Mouse (Mus musculus) spleen, adult 2 months (tissue): ENCODE results near the gene Baiap2. TPM values are rescaled to one million over a fixed set of nuclear protein-coding genes. Genes with fewer than 3 reads are reported as not detected.

Experiments used
- DNase-seq, 2 experiments: peaks; one replicate each; pipeline versions ENCODE4 v3.0.0 to v3.0.0-alpha.2; 2012 to 2021; ENCODE audit warnings: low spot score in 2 of 2, low read depth in 1 of 2
- H3K27ac ChIP-seq: fragments of 200-500 bp; 2 replicates; pipeline ENCODE4 v1.5.1; 2012; ENCODE audit warnings: low read length, inconsistent platforms; ENCODE audit not compliant: insufficient read depth
- H3K27me3 ChIP-seq: fragments of 200-500 bp; 2 replicates; pipeline ENCODE4 v1.6.1; 2012; ENCODE audit warnings: mild to moderate bottlenecking, moderate library complexity, low read length, inconsistent platforms; ENCODE audit not compliant: control insufficient read depth, insufficient read depth
- H3K36me3 ChIP-seq: fragments of 200-500 bp; 2 replicates; pipeline ENCODE4 v1.6.1; 2012; ENCODE audit warnings: mild to moderate bottlenecking, low read length, inconsistent platforms; ENCODE audit not compliant: control insufficient read depth, insufficient read depth
- H3K4me1 ChIP-seq: fragments of 200-500 bp; 2 replicates; pipeline ENCODE4 v1.6.1; 2011; ENCODE audit warnings: inconsistent platforms; ENCODE audit not compliant: control insufficient read depth, insufficient read depth, insufficient read length
- H3K4me3 ChIP-seq: fragments of 200-500 bp; 2 replicates; pipeline ENCODE4 v1.5.1; 2011; ENCODE audit warnings: mild to moderate bottlenecking, inconsistent platforms; ENCODE audit not compliant: insufficient read depth, insufficient read length; ENCODE audit errors: extremely low read depth
- CTCF ChIP-seq: fragments of 200-500 bp; IDR thresholded peaks from 2 replicates; pipeline ENCODE4 v1.5.1; 2011; ENCODE audit warnings: mild to moderate bottlenecking, inconsistent platforms; ENCODE audit not compliant: insufficient read depth, insufficient read length, insufficient replicate concordance; ENCODE audit errors: extremely low read depth
- POLR2A ChIP-seq: fragments of 200-500 bp; IDR thresholded peaks from 2 replicates; pipeline ENCODE4 v1.6.1; 2011; ENCODE audit warnings: low read depth, low read length, inconsistent platforms
- WGBS: fragments of 180-500 bp; shearing (Covaris S2); methylation state at CpG from one replicate; pipeline ENCODE4 v1.1.7; 2018; 5-methylcytosine and 5-hydroxymethylcytosine counted together
- polyA plus RNA-seq: library from polyadenylated mRNA; depleted of rRNA; stranded (reverse); fragments of >200 nt; gene quantifications from 2 replicates; pipeline ENCODE4 v1.2.3, GENCODE M21; 2012; rRNA removed

The Baiap2 gene
- polyA plus RNA-seq, result 17.3 and 22.9 TPM in 2 replicates

DNA sequence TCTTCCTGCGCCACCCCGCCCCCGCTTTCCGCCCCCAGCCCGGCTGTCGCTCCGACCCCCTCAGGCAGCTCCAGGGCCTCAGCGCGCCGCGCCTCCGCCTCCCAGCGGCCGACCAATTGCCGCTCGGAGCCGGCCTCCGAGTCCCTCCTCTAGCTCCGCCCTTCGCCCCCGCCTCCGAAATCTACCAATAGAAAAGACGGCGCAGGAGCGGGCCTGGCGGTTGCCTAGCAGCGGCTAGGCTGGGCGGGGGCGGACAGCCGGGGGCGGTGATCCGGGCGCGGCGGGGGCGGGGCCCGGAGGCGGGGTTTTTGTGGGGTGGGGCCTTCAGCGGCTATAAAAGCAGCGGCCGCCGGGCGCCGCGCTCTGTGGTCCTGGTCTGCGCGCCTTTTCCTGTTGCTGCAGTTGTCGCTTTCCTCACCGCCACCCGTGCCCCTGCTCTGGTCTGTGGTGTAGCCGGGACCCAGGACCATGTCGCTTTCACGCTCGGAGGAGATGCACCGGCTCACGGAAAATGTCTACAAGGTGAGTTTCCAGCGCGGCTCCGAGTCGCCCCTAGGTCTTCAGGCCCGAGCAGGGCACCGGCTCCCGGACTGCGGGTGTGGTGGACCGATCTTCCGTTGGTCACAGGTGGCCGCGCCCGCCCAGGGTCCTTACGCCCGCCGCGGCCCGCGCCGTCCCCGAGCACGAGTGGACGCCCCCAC, at the start of gene Baiap2:
Gene Baiap2, plus strand, starts transcription at position 37 of the 701 bp plus-strand sequence.
- Histone ChIP-seq H3K27ac (peak within 1 kb of the TSS; percentile 64), H3K36me3 (no peaks in the 10 kb centered on the region), H3K4me3 (peak within 1 kb of the TSS; percentile 93), H3K4me1 (peaks cover 4% of the 10 kb centered on the region), H3K27me3 (no peaks in the 10 kb centered on the region)
- TF ChIP-seq CTCF (no peak), POLR2A (peak; percentile 98)
- WGBS, result 1% methylated on average over 69 of the region's 79 CpGs
- peak; percentile 91 to 99 for DNase-seq

DNA sequence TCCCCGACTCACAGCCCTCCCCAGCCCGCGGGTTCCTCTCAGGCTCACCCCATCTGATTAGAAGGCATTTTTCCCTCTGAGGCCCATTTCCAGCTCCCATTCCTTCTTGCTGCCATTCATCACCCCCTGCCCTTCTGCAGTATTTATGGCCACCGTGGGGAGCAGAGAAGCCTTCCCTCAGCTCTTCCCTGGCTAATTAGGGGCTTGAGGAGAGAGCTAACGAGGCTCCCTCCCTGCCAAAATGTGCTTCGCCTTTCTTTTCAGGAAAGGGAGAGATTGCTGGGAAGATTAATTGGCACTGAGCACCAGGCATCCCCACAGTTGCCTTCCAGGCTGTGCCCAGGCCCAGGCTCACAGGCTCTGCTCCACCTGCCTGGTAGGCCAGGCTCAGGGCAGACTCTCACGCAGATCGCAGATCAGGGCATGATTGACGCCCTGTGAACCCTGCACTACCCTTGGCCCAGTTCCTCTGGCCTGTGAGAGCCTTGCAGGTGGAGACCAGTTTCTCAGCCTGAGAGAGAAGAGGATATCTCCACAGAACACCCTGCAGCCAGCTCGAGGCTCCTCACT, 48.8 kb upstream of the Baiap2 start:
- no peak for DNase-seq
- H3K4me3 ChIP-seq, result no peak overlapping the region
- TF ChIP-seq CTCF (no peak), POLR2A (no peak)
- no peaks in the 10 kb centered on the region for H3K27me3 ChIP-seq
- no peak overlapping the region for H3K27ac ChIP-seq
- H3K4me1 ChIP-seq, result peaks cover 16% of the 10 kb centered on the region; the same call in 1 of the 2 replicates
- WGBS, result 85% methylated on average over 10 of the region's 10 CpGs
- peaks cover 11% of the 10 kb centered on the region for H3K36me3 ChIP-seq

DNA sequence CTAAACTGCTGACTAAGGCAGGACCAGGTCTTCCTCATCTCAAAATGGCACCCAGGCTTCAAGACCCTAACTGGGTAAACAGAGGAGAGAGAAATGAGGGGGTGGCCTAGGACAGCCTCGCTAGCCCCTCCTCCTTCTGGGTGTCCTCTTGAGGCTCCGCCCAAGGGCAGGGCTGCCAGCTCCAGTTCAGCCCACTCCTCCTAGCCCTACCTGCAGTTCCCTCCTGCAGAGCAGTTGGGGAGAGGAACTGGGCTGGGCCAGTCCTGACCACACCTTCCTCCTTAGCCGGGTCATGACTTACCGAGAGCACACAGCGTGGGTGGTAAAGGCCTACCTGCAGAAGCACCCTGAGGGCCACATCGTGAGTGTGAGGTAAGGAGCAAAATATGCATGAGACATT, 47.9 kb upstream of the Baiap2 start:
- TF ChIP-seq CTCF (no peak), POLR2A (no peak)
- peaks cover 16% of the 10 kb centered on the region; the same call in 1 of the 2 replicates for H3K4me1 ChIP-seq
- H3K4me3 ChIP-seq, result no peak overlapping the region
- no peaks in the 10 kb centered on the region for H3K27me3 ChIP-seq
- no peak overlapping the region for H3K27ac ChIP-seq
- H3K36me3 ChIP-seq, result peaks cover 11% of the 10 kb centered on the region
- 33% methylated on average over 6 of the region's 6 CpGs for WGBS
- peak in 1 of 2 experiments; percentile 54 for DNase-seq

DNA sequence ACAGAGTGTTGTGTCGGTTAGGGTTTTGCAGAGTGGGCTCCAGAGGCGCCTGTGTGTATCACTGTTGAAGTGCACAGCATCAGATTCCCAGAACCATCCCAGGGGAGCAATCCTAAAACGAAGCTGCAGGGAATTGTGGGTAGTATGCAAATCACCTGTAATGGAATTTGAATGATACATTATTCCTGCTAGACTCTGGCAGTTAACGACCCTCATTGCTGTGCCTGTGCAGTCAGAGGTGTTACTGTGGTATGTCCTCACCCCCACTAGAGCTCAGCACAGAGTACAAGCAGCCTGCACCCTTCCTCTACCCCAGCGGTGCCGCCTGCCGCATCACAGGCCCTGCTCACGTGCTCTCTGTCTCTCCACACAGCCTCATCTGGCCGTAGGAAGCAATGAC, 45.5 kb upstream of the Baiap2 start:
- H3K36me3 ChIP-seq, result peaks cover 6% of the 10 kb centered on the region
- H3K4me3 ChIP-seq, result no peak overlapping the region
- H3K4me1 ChIP-seq, result peaks cover 16% of the 10 kb centered on the region; the same call in 1 of the 2 replicates
- WGBS, result 70% methylated on average over 9 of the region's 9 CpGs
- DNase-seq, result no peak
- no peak overlapping the region for H3K27ac ChIP-seq
- TF ChIP-seq POLR2A (no peak), CTCF (no peak)
- H3K27me3 ChIP-seq, result no peaks in the 10 kb centered on the region

DNA sequence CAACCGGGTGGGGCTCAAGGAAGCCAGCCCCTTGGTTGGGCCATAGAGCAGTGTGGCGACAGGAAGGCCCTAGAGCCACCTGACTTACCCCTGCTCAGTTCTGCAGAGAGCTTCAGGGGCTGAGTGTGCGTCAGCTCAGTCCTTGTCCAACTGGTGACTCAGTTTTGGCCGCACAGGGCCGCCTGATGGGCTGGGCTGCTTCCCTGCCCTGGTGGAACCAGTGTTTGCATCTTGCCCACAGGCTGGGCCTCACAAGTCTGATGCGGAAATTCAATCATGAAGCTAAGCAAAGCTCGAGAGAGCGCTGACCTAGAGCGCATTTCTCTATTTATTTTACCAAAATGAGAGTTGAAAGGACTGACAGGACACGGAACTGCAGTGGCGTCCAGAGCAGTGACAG, 43.6 kb upstream of the Baiap2 start:
- H3K27me3 ChIP-seq, result no peaks in the 10 kb centered on the region
- DNase-seq, result no peak
- no peak overlapping the region for H3K27ac ChIP-seq
- peaks cover 6% of the 10 kb centered on the region for H3K36me3 ChIP-seq
- 92% methylated on average over 11 of the region's 11 CpGs for WGBS
- no peak for TF ChIP-seq CTCF
- TF ChIP-seq POLR2A, result no peak
- no peak overlapping the region for H3K4me3 ChIP-seq
- peaks cover 16% of the 10 kb centered on the region; the same call in 1 of the 2 replicates for H3K4me1 ChIP-seq

- DNase-seq, result no peak
- H3K27ac ChIP-seq, result no peak overlapping the region
- H3K4me1 ChIP-seq, result peaks cover 1% of the 10 kb centered on the region; the same call in 1 of the 2 replicates
- TF ChIP-seq POLR2A (no peak), CTCF (no peak)
- 74% methylated on average over 4 of the region's 4 CpGs for whole genome bisulfite sequencing
- peaks cover 5% of the 10 kb centered on the region for H3K36me3 ChIP-seq
- no peaks in the 10 kb centered on the region for H3K27me3 ChIP-seq
- no peak overlapping the region for H3K4me3 ChIP-seq
Measured at GRCm38 (mm10) chr11:119901174-119901573, 41.4 kb upstream of the Baiap2 start.

DNA sequence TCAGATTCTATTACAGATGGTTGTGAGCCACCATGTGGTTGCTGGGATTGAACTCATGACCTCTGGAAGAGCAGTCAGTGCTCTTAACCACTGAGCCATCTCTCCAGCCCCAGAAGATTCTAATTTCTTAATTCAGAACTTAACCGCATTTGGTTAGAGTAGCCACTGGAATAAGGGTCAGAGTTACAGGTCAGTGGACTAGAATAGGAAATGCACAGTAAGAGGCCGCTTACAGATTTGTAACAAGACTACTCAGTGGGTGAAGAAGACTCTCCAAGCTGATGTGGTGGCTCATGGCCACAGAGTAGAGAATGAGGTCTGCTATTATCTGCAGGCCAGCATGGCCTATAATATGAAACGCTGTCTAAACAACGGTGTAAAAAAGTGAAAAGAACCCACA, 39.7 kb upstream of the Baiap2 start:
- H3K4me1 ChIP-seq, result no peaks in the 10 kb centered on the region
- WGBS, result 79% methylated on average over 4 of the region's 4 CpGs
- DNase-seq, result no peak
- no peak overlapping the region for H3K27ac ChIP-seq
- H3K4me3 ChIP-seq, result no peak overlapping the region
- no peaks in the 10 kb centered on the region for H3K27me3 ChIP-seq
- 0 out of 2 replicates have a peak, but pooled peaks cover 2% of the 10 kb centered on the region for H3K36me3 ChIP-seq
- TF ChIP-seq POLR2A (no peak), CTCF (no peak)
